ENCODE assay signal across 9 mouse cellular contexts in genomic region chr19:6502035-6502541, GRCm38 (mm10). TPM values are rescaled to one million over a fixed set of nuclear protein-coding genes. Genes with fewer than 3 reads are reported as not detected.
DNase-seq lines count a peak whose midpoint lies in the region; ATAC-seq and TF ChIP-seq lines count a peak whose summit lies in the region.
"Had no signal": no experiment of that assay in that cellular context is flagged by ENCODE, and none has a peak within 500 bp of the region (broad histone marks: within the 10 kb centered on the region; RNA-seq: fewer than 3 reads in every experiment).

No protein-coding gene starts in this region.

- TF ChIP-seq CTCF in lung, postnatal 0 days (IDR thresholded peaks at IDR 0.05) = no peak

- DNase-seq in urinary bladder, postnatal 14 days (ENCODE audit: low spot score) = peak; percentile 25
- DNase-seq in urinary bladder, postnatal 4 days (ENCODE audit: low spot score in 2 of 2) = no peak
- peak; percentile 82 for DNase-seq in hindbrain, embryonic 11.5 days (ENCODE audit: low spot score)
- DNase-seq in layer of hippocampus, postnatal 10 days (ENCODE audit: low spot score in 2 of 2) = peak; percentile 69 to 85
- no peak for DNase-seq in lung, postnatal 0 days (ENCODE audit: low spot score)
- peak; percentile 75 for DNase-seq in right cerebral cortex, postnatal 14 days
- no peak for DNase-seq in urinary bladder, adult 2 months (ENCODE audit: low spot score)

- H3K4me2 ChIP-seq in embryonic facial prominence, embryonic 12.5 days (replicated peaks) = peak overlapping the region; percentile 85
- H3K4me2 ChIP-seq in hindbrain, embryonic 11.5 days (replicated peaks; ENCODE audit: low read depth, low read length) = peak overlapping the region; percentile 93
- peak overlapping the region; percentile 23 for H3K4me2 ChIP-seq in lung, postnatal 0 days (replicated peaks; ENCODE audit: low read depth, low read length)

- no peak overlapping the region for H3K27ac ChIP-seq in embryonic facial prominence, embryonic 12.5 days
- H3K27ac ChIP-seq in hindbrain, embryonic 11.5 days (ENCODE audit: low read depth, low read length) = peak overlapping the region; percentile 79
- no peak overlapping the region for H3K27ac ChIP-seq in lung, postnatal 0 days (ENCODE audit: low read length)

- H3K4me3 ChIP-seq in embryonic facial prominence, embryonic 12.5 days = peak overlapping the region; percentile 34
- H3K4me3 ChIP-seq in hindbrain, embryonic 11.5 days (ENCODE audit: low read depth, low read length) = peak overlapping the region; percentile 34
- H3K4me3 ChIP-seq in lung, postnatal 0 days (ENCODE audit: low read depth, low read length) = 0 out of 2 replicates have a peak overlapping the region, but pooled peaks have one; percentile 0
- H3K4me3 ChIP-seq: myocyte had no signal

- no peaks in the 10 kb centered on the region for H3K9me3 ChIP-seq in embryonic facial prominence, embryonic 12.5 days
- no peaks in the 10 kb centered on the region for H3K9me3 ChIP-seq in hindbrain, embryonic 11.5 days (ENCODE audit: control insufficient read depth, low read length)
- no peaks in the 10 kb centered on the region for H3K9me3 ChIP-seq in lung, postnatal 0 days (ENCODE audit: low read length)

- H3K9ac ChIP-seq in embryonic facial prominence, embryonic 12.5 days = no peak overlapping the region
- peak overlapping the region; percentile 52 for H3K9ac ChIP-seq in hindbrain, embryonic 11.5 days (ENCODE audit: low read depth, low read length)
- no peak overlapping the region for H3K9ac ChIP-seq in lung, postnatal 0 days (replicated peaks; ENCODE audit: low read depth)

- no peak for ATAC-seq in embryonic facial prominence, embryonic 12.5 days (ENCODE audit: insufficient number of reproducible peaks, insufficient read depth, low FRiP score, low TSS enrichment)
- peak; percentile 62 for ATAC-seq in hindbrain, embryonic 11.5 days (ENCODE audit: low FRiP score)
- peak; percentile 33; the same call in 1 of the 2 replicates for ATAC-seq in lung, postnatal 0 days

- peaks cover 95% of the 10 kb centered on the region for H3K27me3 ChIP-seq in embryonic facial prominence, embryonic 12.5 days
- H3K27me3 ChIP-seq in hindbrain, embryonic 11.5 days (ENCODE audit: control insufficient read depth, insufficient read depth, low read length) = peaks cover 11% of the 10 kb centered on the region
- H3K27me3 ChIP-seq in lung, postnatal 0 days (replicated peaks; ENCODE audit: insufficient read depth, low read length) = peaks cover 50% of the 10 kb centered on the region

- TF ChIP-seq EP300 in lung, postnatal 0 days (IDR thresholded peaks at IDR 0.05) = no peak

- under 1% methylated on average over 25 of the region's 25 CpGs for WGBS in embryonic facial prominence, embryonic 12.5 days
- WGBS in hindbrain, embryonic 11.5 days = under 1% methylated on average over 25 of the region's 25 CpGs
- whole genome bisulfite sequencing in lung, postnatal 0 days = 2% methylated on average over 19 of the region's 25 CpGs

- H3K36me3 ChIP-seq in embryonic facial prominence, embryonic 12.5 days = no peaks in the 10 kb centered on the region
- no peaks in the 10 kb centered on the region for H3K36me3 ChIP-seq in hindbrain, embryonic 11.5 days (ENCODE audit: control insufficient read depth, insufficient read depth, low read length)
- H3K36me3 ChIP-seq in lung, postnatal 0 days (ENCODE audit: insufficient read depth, low read length) = no peaks in the 10 kb centered on the region

- H3K4me1 ChIP-seq in embryonic facial prominence, embryonic 12.5 days = peaks cover 18% of the 10 kb centered on the region
- 0 out of 2 replicates have a peak, but pooled peaks cover 2% of the 10 kb centered on the region for H3K4me1 ChIP-seq in hindbrain, embryonic 11.5 days (replicated peaks; ENCODE audit: control insufficient read depth, insufficient read depth, low read length)
- H3K4me1 ChIP-seq in lung, postnatal 0 days (ENCODE audit: insufficient read depth, low read depth, low read length) = peaks cover 14% of the 10 kb centered on the region; the same call in 1 of the 2 replicates

RNA-seq across cellular contexts. Expression of gene Slc22a12, which starts 40.7 kb away (rescaled TPM):
- polyA plus RNA-seq in embryonic facial prominence, embryonic 12.5 days (2016; fragmentation: Nextera tagmentation; extraction: Ambion mirVana) = not detected in 2 replicates
- polyA plus RNA-seq in hindbrain, embryonic 11.5 days (2014; fragmentation: Nextera tagmentation; extraction: Ambion mirVana) = not detected in 2 replicates
- total RNA-seq in layer of hippocampus, postnatal 10 days (2021) = 1 to 10 TPM in 1 of 2 experiments, under 1 TPM in 1; 0.71 to 1.3 TPM
- polyA plus RNA-seq in lung, postnatal 0 days (2015; fragmentation: Nextera tagmentation; extraction: Ambion mirVana) = 0.20 TPM in 1 of 2 replicates, not detected in the other
- polyA plus RNA-seq in urinary bladder, adult 2 months (2012; rRNA removed) = not detected in 2 replicates
- polyA plus RNA-seq: myocyte had no signal

Comparison
In these comparisons a context has a peak if more than half of its experiments do, and no peak if none do; other contexts are left out.
1. DNase-seq: peak in urinary bladder, postnatal 14 days (single experiment), hindbrain, embryonic 11.5 days (single experiment), layer of hippocampus, postnatal 10 days (2 of 2) and right cerebral cortex, postnatal 14 days (single experiment); none in urinary bladder, postnatal 4 days (0 of 2), lung, postnatal 0 days (single experiment) and urinary bladder, adult 2 months (single experiment).
2. H3K4me2 ChIP-seq: peak in every context shown above with its lines; median percentile 93 in hindbrain, embryonic 11.5 days; 85 in embryonic facial prominence, embryonic 12.5 days; 23 in lung, postnatal 0 days.
3. Peak in every context shown above with its lines, with median percentiles within 50 percentile points of each other: H3K4me3 ChIP-seq.